Mouse (Mus musculus) T-helper 17 cell (primary cell): ENCODE measurements around the gene Igf1r.

Source experiments
- in situ Hi-C, 2 experiments: fragments of 300-600 bp; cut with MboI, MseI; formaldehyde crosslinking; loops; 1 replicate in 1 of 2; 2 replicates in 1 of 2; pipeline ENCODE4 v1.15.1; 2025; ENCODE audit warnings: high pct_unique_total_duplicates in 2 of 2

The Igf1r gene

DNA sequence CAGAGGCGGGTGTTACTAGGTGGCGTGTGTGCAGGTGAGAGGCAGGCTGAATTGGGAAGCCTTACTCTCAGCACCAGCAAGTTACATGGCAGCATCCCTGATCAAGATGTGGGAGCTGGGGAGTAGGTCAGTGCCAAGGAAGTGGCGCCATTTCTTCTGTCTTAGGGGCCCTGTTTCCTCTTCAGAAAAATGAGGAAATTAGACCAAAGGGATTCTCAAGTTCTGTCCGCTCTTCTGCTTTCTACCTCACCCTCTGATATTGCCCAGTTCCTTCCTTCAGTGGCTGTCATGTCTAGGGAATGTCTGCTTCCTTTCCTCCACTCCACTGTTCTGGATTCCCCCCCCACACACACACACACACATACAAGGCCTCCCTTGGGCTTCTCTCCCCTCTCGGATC is 48.6 kb downstream of the Igf1r start:
- in situ Hi-C loops, result no loop called here

DNA sequence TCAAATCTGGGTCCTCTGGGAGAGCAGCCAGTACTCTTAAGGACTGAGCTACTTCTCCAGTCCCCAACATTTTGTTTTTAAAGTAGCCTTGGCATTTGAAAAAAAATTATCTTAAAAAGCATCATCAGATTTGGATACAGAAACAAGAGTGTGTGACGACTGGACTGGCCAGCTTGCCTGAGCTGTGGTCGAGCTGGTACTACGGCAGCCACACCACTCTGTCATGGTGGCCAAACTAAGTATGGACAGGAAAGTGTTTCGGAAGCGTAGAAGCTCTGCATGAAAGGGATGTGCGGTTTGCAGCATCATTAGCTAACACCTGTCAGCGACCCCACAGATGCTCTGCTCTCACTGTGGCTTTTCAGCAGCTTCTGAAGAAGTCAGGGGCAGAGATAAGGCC is 53.4 kb downstream of the Igf1r start:
- in situ Hi-C loops, result no loop called here

DNA sequence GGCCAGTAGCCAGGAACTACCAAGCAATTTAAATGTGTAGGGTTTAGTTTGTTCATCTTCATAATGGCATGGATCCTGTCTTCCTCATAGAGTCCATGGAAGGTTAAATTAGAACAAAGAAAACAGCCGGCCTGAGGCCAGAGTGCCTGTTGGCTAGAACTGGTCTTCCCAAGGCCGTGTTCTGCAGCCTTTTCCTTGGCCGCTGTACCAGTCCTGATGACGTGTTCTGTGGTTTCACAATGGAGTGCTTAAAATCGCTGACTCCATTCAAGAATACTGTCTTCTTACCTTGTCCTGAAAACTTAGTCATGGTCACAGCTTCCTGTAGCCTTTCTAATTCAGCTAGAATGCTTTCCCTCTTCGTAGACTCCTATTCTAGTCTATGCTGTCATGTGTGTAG is 53.9 kb downstream of the Igf1r start:
- in situ Hi-C loops, result no loop called here

DNA sequence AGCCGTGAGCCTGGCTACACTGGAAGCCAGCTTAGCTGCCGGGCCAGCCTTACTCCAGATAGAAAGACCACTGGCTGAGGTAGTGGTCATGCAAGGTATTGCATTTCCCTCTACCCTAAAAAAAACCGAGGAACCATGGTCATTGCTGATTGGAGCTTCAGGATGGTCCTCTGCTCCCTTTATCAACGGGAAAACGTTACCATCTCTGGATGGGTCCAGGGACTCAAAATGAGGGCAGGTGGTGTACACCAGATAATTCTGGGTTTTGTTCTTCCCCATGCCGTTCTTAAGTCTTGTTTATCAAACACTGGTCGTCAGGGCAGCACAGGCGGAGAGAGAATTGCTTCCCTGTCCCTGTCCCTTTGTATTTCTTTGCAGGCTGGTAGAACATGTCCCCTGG is 57.0 kb downstream of the Igf1r start:
- in situ Hi-C loops, result no loop called here

DNA sequence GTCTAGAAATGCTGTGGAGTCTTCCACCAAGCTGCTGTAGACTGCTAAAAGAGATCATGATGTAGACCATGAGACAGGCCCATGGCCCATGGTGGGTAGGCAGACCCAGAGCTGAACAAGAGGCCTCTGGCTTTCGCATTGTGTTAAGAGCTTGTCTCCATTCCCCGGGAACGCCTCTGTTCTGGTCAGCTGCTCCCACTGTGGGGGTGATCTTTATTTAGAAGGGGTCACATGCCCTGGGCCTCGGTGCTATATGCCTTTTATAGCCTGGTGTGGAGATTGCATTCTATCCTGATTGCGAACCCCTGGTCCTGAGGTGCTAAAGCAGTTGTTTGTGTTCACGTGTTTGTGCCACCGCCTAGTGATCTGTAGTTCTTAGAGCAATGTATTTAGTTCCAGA is 57.5 kb downstream of the Igf1r start:
- in situ Hi-C loops, result no loop called here

DNA sequence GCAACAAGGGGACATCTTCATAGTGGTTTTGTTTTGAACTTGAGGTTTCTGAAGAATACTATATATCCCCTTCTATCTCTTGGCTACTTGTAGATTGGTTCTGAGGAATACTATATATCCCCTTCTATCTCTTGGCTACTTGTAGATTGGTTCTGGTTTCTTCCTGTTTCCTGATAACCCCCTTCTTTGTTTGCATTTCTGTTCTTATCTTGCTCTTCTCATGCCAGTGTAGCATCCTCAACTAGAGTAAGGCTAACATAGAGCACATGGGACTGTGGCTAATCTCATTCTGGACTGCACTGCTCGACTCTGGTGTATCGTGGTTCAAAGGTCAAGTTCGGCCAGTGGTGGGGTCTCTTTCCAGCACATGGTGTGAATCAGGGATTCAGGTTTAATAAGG is 58.2 kb downstream of the Igf1r start:
- in situ Hi-C loops, result no loop called here

DNA sequence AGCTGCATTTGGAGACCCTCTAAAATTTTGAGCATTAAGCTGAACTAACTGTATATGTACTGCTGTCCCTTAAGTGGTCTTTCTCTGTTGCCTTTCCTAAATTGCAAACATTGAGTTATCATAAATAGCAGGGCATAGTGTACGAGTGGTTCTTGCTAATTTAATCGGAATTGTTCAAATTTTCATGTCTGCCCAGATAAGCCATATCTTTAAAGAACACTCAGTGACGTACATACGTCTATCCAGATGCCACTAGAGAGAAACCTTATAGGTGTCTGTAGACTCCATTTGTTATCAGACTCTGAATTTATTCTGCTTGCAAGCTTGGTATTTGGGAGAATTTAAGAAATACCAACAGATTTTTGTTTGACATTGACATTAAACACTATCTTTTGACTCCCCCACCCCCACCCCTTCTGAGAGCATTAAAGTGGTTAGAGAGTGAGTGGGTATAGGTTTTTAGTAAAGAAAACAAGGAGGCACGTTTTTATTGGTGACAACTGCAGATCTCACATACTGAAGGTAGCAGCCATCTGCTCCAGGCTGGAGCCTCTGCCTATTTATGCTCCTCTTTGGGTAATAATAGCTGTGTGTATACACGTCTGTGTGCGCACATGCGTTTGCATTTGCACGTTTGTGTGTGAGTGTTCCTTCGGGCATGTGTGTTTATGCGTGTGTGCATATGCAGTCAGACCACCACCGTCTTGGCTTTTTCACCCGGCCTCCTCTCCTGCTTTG is 58.9 kb downstream of the Igf1r start:
- in situ Hi-C loops, result no loop called here

DNA sequence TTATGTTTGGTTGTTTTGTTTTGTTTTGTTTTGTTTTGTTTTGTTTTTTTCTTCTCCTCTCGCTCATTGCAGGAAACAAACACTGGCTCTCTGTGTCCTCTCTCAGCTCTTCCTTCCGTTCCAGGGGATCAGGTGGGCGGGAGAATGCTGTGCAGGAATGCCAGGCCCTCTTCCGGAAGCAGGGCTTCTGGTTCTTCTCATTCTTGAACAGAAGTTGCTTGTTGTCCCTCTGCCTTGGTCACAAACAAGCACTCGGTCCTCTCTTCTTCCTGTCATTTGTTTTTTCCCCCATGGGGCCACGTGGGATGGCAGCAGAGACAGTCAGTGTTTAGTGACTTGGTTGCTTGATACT is 59.5 kb downstream of the Igf1r start:
- in situ Hi-C loops, result no loop called here

DNA sequence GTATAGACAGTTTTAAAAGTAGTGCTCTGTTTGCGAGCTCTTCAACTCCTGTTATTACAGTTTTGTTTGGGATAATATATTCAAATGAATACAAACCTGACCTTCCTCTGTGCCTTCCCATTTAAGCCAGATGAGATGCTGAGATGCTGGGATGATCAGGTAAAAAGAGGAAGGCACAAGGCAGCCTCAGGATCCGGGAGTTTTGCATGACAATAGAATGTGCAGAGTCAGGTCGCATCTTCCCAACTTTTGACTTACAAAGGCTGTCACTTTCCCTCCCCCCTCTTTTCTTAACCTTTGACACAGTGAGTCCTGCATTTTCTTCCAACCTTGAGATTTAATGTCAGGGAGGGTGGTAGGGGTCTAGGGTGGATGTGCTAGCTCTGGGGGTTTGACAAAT is 61.9 kb downstream of the Igf1r start:
- in situ Hi-C loops, result no loop called here

DNA sequence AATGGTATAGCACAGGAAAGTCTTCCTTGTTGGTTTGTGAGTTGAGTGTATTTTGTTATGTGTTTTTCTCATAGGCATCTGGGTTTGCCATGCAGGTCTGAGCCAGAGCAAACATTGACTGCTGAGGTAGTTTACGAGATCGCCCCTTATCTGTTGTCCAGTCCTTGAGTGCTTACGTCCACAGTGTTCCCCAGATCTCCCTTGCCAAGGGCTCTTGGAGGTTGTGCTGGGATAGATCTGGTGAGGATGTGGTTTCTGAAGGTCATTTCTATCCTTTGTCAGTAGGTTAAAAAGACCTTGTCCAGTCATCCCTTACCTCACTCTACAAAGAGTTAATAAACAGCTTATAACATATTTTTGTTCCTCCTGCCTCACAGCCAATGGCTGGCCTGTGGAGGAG is 62.8 kb downstream of the Igf1r start:
- in situ Hi-C loops, result no loop called here

DNA sequence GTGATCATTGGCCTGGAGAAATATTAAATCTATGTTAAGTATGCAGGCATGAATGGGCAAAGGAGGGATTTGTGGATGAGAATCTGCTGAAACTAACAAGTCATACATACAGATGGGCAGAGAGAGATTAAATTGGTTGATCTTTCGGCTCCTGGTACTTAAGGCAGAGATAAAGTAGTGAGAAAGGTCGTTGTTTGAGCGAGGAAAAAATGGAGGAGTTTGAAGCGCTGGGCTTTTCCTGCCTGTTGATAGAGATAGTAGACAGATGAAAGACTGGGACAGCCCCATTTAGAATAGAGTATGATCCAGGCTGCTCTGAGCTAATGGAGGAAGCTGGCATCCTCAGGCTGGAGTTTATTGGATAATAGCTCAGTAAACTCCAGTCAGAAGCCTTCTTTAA is 65.4 kb downstream of the Igf1r start:
- in situ Hi-C loops, result no loop called here

DNA sequence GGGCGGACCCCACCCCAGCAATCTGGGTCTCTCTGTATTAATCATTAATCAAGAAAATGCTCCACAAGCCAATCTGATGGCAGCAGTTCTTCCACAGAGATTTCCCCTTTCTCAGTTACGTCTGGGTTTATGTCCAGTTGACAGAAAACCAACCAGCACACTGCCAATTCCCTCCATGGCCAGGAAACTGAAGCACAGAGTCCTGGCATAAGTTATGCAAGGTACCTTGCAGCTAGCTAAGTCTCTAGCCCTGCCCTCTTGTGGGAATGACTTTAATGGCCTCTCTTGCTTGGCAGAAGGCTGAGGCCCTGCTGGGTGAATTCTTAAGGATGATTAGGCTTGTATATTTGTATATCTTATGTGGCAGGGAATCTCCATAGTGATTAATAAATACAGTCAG is 67.9 kb downstream of the Igf1r start:
- in situ Hi-C loops, result no loop called here

DNA sequence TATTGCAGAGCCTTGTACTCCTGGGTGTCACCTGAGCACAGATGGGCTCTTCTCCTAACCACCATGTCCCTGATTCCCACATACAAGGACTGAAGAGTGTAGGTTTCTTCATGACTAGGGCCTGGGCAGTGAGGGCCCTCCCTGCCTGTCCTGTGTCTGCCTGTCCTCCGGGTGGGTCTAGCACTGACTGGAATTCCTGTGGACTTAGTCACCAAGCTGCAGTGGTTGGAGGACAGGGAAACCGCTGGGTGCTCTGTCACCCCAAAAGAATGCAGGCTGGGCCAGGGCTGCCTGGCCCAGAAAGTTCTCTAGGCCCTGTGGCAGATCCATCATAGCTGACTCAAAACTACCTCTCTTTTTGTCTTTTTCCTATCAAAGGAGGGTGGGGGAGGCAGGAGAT is 69.1 kb downstream of the Igf1r start:
- in situ Hi-C loops, result no loop called here

DNA sequence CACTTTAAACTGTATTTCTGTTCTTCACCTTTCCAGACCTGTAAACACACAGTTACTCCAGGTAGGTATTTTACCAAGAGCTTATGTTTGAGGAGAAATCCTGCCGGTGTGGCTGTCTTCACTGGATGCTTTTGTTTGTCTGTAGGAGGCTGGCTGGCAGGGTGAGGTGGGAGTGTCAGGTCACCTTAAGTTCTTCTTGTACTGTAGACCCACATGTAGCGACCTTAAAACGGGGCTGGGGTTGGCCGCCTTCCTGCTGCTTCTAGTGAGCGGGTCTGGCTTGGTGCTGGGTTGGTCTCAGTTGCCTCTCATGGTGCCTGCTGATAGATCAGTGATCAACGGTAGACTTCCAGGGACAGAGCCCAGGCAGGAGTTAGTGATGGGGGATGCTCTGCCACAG is 69.6 kb downstream of the Igf1r start:
- in situ Hi-C loops, result no loop called here

DNA sequence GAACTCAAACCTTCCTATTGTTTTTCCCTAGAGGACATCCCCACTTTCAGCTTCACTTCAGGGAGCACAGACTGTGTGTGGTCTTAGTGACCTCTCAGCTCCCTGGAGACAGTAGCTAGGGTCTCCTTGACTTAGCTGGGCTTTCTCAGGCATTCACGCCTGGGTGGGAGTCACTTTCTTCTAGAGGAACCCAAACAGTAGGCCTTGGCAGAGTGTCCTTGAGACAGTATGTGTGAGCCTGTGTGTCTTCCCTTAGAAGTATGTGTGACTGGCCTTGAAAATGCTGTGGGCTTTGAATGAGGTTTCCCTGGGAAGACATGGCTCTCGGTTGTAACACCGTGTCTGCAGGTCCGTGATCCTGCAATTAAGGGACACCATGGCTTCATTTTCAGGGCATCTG is 71.3 kb downstream of the Igf1r start:
- in situ Hi-C loops, result no loop called here

DNA sequence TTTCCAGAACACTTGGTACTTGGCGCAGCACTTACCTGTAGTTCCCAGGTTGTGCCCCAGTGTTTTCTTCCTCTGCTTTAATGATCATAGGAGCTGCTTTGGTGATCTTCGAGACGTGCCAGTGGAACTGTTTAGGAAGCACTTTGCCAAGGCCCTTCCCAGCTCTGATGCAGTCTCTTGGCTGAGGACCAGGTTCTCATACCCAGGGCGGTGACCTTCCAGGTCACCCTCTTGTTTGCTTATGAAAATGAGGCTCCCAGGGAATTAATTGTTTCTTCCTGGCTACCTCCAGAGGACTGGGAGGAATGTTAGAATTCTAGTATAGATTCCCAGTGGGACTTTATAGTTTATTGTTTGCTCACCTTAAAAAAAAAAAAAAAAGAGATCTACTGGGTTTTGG is 72.0 kb downstream of the Igf1r start:
- in situ Hi-C loops, result no loop called here

DNA sequence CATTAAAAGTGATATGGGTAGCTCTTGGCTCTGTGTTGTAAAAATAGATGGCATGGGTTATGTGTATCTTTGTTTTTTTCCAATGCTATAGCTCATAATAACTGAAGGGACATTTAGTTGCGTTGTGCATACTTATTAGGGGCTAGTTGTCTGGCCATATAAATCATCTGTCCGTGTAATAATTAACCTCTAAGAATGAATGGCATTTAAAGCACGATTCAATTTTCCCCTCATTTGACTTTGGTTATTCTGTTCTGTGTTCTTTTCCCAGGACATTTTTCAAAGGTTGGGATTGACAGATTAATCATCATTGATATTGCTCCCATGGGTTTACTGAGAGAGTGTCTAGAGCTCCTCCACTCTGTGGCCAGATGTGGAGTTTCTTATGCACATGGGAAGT is 72.8 kb downstream of the Igf1r start:
- in situ Hi-C loops, result no loop called here

DNA sequence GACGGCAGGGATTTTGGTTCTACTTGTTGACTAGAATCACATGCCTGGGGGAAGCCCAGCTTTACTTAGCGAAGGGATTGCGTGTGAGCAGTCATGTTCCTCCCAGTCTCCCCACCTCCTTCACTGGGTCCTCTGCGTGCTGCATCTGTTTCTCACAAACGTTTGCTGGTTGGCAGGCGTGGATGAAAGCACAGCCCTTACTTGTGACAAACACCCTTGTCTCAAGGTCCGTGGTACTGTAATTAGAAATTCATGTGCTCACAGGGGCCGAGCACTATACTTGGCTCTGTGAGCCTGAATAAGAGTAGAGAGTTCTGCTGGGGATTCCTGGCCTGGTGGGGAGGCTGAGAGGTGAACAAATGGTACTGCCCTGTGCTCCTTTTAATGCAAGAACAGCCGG is 73.4 kb downstream of the Igf1r start:
- in situ Hi-C loops, result no loop called here

DNA sequence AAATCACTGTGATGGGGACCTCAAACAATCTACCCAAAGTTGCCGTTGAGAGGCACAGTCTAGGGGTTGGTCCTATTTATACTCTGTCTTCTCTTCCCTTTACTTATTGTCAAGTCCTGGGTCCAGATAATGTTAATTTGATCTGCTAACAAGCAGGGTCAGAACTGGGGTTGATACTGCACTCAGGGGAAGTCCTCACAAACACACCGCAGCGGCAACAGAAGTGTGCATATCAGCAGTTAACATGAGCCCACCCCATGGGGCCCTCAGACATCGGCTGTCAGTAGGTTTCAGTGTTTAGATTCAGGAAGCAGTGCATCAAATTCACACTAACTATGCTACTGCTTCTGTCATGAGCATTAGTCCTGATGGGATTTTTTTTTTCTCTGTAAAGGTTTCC is 75.5 kb downstream of the Igf1r start:
- in situ Hi-C loops, result no loop called here

DNA sequence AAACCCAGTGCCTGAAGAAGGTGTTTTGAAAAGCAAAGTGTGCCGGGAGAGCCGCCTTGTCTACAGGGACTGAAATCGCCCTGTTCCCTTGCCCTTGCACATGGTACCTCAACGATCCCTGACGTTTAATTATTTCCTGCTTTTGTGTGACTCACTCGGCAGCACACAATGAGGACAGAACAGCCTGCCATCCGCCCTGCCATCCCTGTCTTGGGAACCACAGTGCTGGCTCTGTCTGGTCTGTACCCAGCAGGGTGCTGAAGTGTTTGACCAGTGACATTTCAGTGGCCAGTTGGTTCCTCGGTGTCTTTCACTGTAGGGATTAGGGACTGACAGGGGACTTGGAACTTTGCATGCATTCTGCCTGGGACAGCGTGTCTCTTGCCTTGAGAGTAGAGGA is 78.2 kb downstream of the Igf1r start:
- in situ Hi-C loops, result no loop called here

DNA sequence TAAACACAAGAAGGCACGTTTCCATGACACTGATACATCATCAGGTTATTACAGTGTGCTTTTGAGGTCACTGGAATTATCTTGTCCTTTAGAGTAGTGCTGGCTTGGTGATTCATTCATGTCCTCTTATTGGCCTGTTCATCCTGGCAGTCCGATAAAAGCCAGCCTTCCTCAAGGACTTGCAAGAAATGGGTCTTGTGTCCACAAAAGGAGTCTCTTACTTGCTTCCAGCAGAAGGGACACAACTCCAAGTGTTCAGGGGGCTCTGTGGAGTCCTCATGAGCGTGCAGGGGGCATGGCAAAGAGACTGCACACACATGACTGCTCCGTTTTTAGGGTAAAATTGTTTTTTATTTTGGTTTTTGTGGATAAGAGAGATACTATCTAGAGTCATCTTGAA is 83.9 kb downstream of the Igf1r start:
- in situ Hi-C loops, result no loop called here

DNA sequence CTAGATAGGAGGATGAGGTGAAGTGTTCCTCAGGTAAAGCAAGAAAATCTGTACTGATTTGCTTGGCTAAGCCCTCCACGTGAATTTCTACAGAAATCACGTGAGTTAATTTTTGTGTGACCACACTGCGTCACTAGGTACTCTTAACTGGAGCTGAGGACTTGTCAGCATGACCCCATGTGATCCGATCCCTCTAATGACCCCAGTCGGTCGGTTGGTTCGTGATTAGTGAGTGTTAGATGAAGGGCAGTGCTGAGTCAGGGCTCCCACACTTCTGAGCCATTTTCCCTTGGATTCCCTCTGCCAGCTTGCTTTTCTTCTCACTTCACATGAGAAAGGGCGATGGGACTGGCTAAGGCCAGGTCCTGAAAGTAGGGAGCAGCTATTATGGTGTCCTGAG is 86.2 kb downstream of the Igf1r start:
- in situ Hi-C loops, result no loop called here

DNA sequence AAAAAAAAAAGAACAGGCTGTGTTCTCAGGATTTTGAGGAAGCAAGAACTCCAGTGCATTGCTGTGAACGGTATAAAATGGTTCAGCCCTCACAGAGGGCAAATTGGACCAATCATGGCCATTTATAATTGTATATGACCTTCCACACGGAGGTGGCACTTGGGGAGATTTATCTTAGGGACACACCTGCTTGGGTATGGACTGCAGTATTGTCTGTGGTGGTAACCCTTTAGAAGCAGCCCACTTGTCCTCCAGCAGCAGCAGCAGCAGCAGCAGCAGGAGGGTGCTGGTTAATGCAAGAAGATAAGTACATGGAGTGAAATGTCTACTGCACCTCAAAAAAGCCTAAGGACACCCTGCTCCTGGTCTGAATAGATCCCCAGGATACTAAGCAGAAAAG is 86.9 kb downstream of the Igf1r start:
- in situ Hi-C loops, result no loop called here

DNA sequence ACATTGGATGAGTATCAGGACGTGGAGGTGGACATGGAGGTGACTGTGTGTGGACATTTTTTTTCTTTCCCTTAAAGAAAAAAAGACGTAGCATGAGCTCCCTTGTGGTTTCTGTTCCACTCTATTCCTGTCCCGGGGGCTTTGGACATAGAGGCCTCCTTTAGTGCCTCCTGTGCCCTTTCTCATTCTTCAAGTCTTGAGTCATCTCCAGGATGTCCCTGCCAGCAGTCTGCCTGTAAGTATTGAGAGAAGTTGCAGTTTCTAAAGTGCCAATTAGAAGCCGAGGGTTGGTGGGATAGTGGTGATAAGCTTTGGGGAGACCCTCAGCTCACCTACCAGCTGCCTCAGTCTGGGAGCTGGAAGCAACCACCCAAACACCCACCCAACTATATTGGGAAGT is 92.0 kb downstream of the Igf1r start:
- in situ Hi-C loops, result no loop called here
